Mouse (Mus musculus): ENCODE results near the gene Hcn1.

DNA sequence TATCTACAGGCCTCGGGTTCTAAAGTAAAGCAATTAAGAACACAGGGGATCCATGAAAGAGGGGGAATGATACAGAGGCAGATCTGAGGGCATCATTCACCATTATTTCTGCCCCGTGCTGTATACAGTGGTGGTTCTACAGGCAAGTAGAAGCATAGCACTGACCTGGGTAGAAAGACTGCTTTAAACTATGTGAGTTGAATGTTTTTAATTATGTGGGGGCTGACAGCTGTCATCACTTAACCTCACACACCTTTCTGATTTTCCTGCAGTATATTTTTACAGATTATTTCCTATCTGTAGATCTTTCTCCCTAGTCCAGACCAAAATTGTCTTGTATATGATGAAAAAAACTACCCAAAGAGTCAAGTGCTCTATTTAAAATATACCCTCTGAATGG, 382.2 kb downstream of the Hcn1 start:
- TF ChIP-seq NELFE (IDR thresholded peaks at IDR 0.05; ENCODE audit: low read depth, low read length) (no peak), CTCF (IDR thresholded peaks at IDR 0.05 in 2 of 3, conservative IDR thresholded peaks at IDR 0.05 in 1 of 3; ENCODE audit: control insufficient read depth in 1 of 3, insufficient read depth in 1 of 3, low read depth in 2 of 3, low read length in 3 of 3, poor library complexity in 1 of 3, severe bottlenecking in 1 of 3) (no peak), NRF1 (IDR thresholded peaks at IDR 0.05; ENCODE audit: insufficient read depth, low read depth, low read length, poor library complexity, severe bottlenecking) (no peak), ETS1 (IDR thresholded peaks at IDR 0.05; ENCODE audit: low read depth, low read length) (no peak), CHD1 (IDR thresholded peaks at IDR 0.05; ENCODE audit: low read depth, low read length) (no peak), POLR2AphosphoS2 (IDR thresholded peaks at IDR 0.05; ENCODE audit: low read length) (no peak)
